Mouse (Mus musculus): ENCODE measurements at regions not wholly inside any gene's neighbourhood (a gene's known extent, or its start where the extent isn't known, plus 50 kb on each side); places are given as distances from the start of the nearest gene placed in this dataset.

- ATAC-seq (ENCODE audit: insufficient read depth, low read depth): no peak
- no peak for DNase-seq (ENCODE audit: low spot score)
Measured at GRCm38 (mm10) chr6:126353346-126353745, 181.9 kb downstream of the Kcna5 start.

GRCm38 (mm10) chr6:126350476-126350875 is 183.8 kb upstream of the Ntf3 start:
- Histone ChIP-seq H3K9ac (replicated peaks; ENCODE audit: low read depth, low read length) (no peak overlapping the region), H3K36me3 (replicated peaks; ENCODE audit: control insufficient read depth, insufficient read depth, low read length) (no peaks in the 10 kb centered on the region), H3K4me1 (ENCODE audit: control insufficient read depth, insufficient read depth) (peaks cover 5% of the 10 kb centered on the region; the same call in 1 of the 2 replicates), H3K9me3 (replicated peaks; ENCODE audit: control insufficient read depth, low read length) (no peaks in the 10 kb centered on the region), H3K27me3 (ENCODE audit: control insufficient read depth, insufficient read depth, low read length) (no peaks in the 10 kb centered on the region), H3K27ac (ENCODE audit: low read depth) (no peak overlapping the region), H3K4me2 (ENCODE audit: low read depth, low read length) (no peak overlapping the region), H3K4me3 (ENCODE audit: low read depth, low read length) (no peak overlapping the region)
- DNase-seq (ENCODE audit: low spot score): no peak
- ATAC-seq (ENCODE audit: insufficient read depth, low read depth): no peak
- TF ChIP-seq CTCF (IDR thresholded peaks at IDR 0.05; ENCODE audit: low read depth) (no peak), EP300 (IDR thresholded peaks at IDR 0.05; ENCODE audit: low read depth) (no peak)
- WGBS: 49% methylated on average over 2 of the region's 2 CpGs

More at GRCm38 (mm10) chr6:126353346-126353745, 181.9 kb downstream of the Kcna5 start:
- no peak overlapping the region for H3K27ac ChIP-seq (ENCODE audit: low read depth)
- no peak for TF ChIP-seq EP300 (IDR thresholded peaks at IDR 0.05; ENCODE audit: low read depth)
- TF ChIP-seq CTCF (IDR thresholded peaks at IDR 0.05; ENCODE audit: low read depth): no peak
- no peaks in the 10 kb centered on the region for H3K36me3 ChIP-seq (replicated peaks; ENCODE audit: control insufficient read depth, insufficient read depth, low read length)
- no peak overlapping the region for H3K4me2 ChIP-seq (ENCODE audit: low read depth, low read length)
- no peak overlapping the region for H3K4me3 ChIP-seq (ENCODE audit: low read depth, low read length)
- H3K4me1 ChIP-seq (ENCODE audit: control insufficient read depth, insufficient read depth): peaks cover 5% of the 10 kb centered on the region; the same call in 1 of the 2 replicates
- H3K27me3 ChIP-seq (ENCODE audit: control insufficient read depth, insufficient read depth, low read length): no peaks in the 10 kb centered on the region
- 7% methylated on average over 2 of the region's 2 CpGs for WGBS
- no peaks in the 10 kb centered on the region for H3K9me3 ChIP-seq (replicated peaks; ENCODE audit: control insufficient read depth, low read length)
- no peak overlapping the region for H3K9ac ChIP-seq (replicated peaks; ENCODE audit: low read depth, low read length)

- DNase-seq (ENCODE audit: low spot score): no peak
- no peaks in the 10 kb centered on the region for H3K36me3 ChIP-seq (replicated peaks; ENCODE audit: control insufficient read depth, insufficient read depth, low read length)
- H3K4me3 ChIP-seq (ENCODE audit: low read depth, low read length): no peak overlapping the region
- TF ChIP-seq CTCF (IDR thresholded peaks at IDR 0.05; ENCODE audit: low read depth): no peak
- no peak for TF ChIP-seq EP300 (IDR thresholded peaks at IDR 0.05; ENCODE audit: low read depth)
- no peak overlapping the region for H3K4me2 ChIP-seq (ENCODE audit: low read depth, low read length)
- H3K4me1 ChIP-seq (ENCODE audit: control insufficient read depth, insufficient read depth): peaks cover 5% of the 10 kb centered on the region; the same call in 1 of the 2 replicates
- no peak for ATAC-seq (ENCODE audit: insufficient read depth, low read depth)
- no peak overlapping the region for H3K27ac ChIP-seq (ENCODE audit: low read depth)
- no peak overlapping the region for H3K9ac ChIP-seq (replicated peaks; ENCODE audit: low read depth, low read length)
- H3K27me3 ChIP-seq (ENCODE audit: control insufficient read depth, insufficient read depth, low read length): no peaks in the 10 kb centered on the region
- no peaks in the 10 kb centered on the region for H3K9me3 ChIP-seq (replicated peaks; ENCODE audit: control insufficient read depth, low read length)
- WGBS: 26% methylated on average over 2 of the region's 2 CpGs
Measured at GRCm38 (mm10) chr6:126349905-126350304, 183.2 kb upstream of the Ntf3 start.

- ATAC-seq (ENCODE audit: insufficient read depth, low read depth): no peak
- no peak for DNase-seq (ENCODE audit: low spot score)
- H3K9ac ChIP-seq (replicated peaks; ENCODE audit: low read depth, low read length): no peak overlapping the region
- no peak overlapping the region for H3K4me3 ChIP-seq (ENCODE audit: low read depth, low read length)
- 44% methylated on average over 5 of the region's 5 CpGs for WGBS
- no peaks in the 10 kb centered on the region for H3K36me3 ChIP-seq (replicated peaks; ENCODE audit: control insufficient read depth, insufficient read depth, low read length)
- no peaks in the 10 kb centered on the region for H3K27me3 ChIP-seq (ENCODE audit: control insufficient read depth, insufficient read depth, low read length)
- H3K4me2 ChIP-seq (ENCODE audit: low read depth, low read length): no peak overlapping the region
- no peaks in the 10 kb centered on the region for H3K4me1 ChIP-seq (ENCODE audit: control insufficient read depth, insufficient read depth)
- H3K27ac ChIP-seq (ENCODE audit: low read depth): no peak overlapping the region
- TF ChIP-seq EP300 (IDR thresholded peaks at IDR 0.05; ENCODE audit: low read depth) (no peak), CTCF (IDR thresholded peaks at IDR 0.05; ENCODE audit: low read depth) (no peak)
- H3K9me3 ChIP-seq (replicated peaks; ENCODE audit: control insufficient read depth, low read length): no peaks in the 10 kb centered on the region
Measured at GRCm38 (mm10) chr6:126345221-126345620, 178.5 kb upstream of the Ntf3 start.

- H3K27me3 ChIP-seq (ENCODE audit: control insufficient read depth, insufficient read depth, low read length): no peaks in the 10 kb centered on the region
- H3K4me3 ChIP-seq (ENCODE audit: low read depth, low read length): no peak overlapping the region
- TF ChIP-seq EP300 (IDR thresholded peaks at IDR 0.05; ENCODE audit: low read depth) (no peak), CTCF (IDR thresholded peaks at IDR 0.05; ENCODE audit: low read depth) (no peak)
- H3K36me3 ChIP-seq (replicated peaks; ENCODE audit: control insufficient read depth, insufficient read depth, low read length): no peaks in the 10 kb centered on the region
- no peaks in the 10 kb centered on the region for H3K9me3 ChIP-seq (replicated peaks; ENCODE audit: control insufficient read depth, low read length)
- no peaks in the 10 kb centered on the region for H3K4me1 ChIP-seq (ENCODE audit: control insufficient read depth, insufficient read depth)
- ATAC-seq (ENCODE audit: insufficient read depth, low read depth): no peak
- WGBS: 46% methylated on average over 10 of the region's 10 CpGs
- H3K27ac ChIP-seq (ENCODE audit: low read depth): no peak overlapping the region
- H3K4me2 ChIP-seq (ENCODE audit: low read depth, low read length): no peak overlapping the region
- no peak for DNase-seq (ENCODE audit: low spot score)
- H3K9ac ChIP-seq (replicated peaks; ENCODE audit: low read depth, low read length): no peak overlapping the region
Measured at GRCm38 (mm10) chr6:126340098-126340610, 173.4 kb upstream of the Ntf3 start.

- ATAC-seq (ENCODE audit: insufficient read depth, low read depth) (no peak), DNase-seq (ENCODE audit: low spot score) (no peak)
- no peaks in the 10 kb centered on the region for H3K27me3 ChIP-seq (ENCODE audit: control insufficient read depth, insufficient read depth, low read length)
- no peaks in the 10 kb centered on the region for H3K4me1 ChIP-seq (ENCODE audit: control insufficient read depth, insufficient read depth)
- H3K4me2 ChIP-seq (ENCODE audit: low read depth, low read length): no peak overlapping the region
- H3K36me3 ChIP-seq (replicated peaks; ENCODE audit: control insufficient read depth, insufficient read depth, low read length): no peaks in the 10 kb centered on the region
- H3K9ac ChIP-seq (replicated peaks; ENCODE audit: low read depth, low read length): no peak overlapping the region
- 79% methylated on average over 8 of the region's 8 CpGs for WGBS
- H3K9me3 ChIP-seq (replicated peaks; ENCODE audit: control insufficient read depth, low read length): no peaks in the 10 kb centered on the region
- no peak overlapping the region for H3K27ac ChIP-seq (ENCODE audit: low read depth)
- no peak overlapping the region for H3K4me3 ChIP-seq (ENCODE audit: low read depth, low read length)
- TF ChIP-seq CTCF (IDR thresholded peaks at IDR 0.05; ENCODE audit: low read depth) (no peak), EP300 (IDR thresholded peaks at IDR 0.05; ENCODE audit: low read depth) (no peak)
Measured at GRCm38 (mm10) chr6:126337711-126338110, 171.0 kb upstream of the Ntf3 start.
